Mouse (Mus musculus) heart, adult 9 months (tissue): ENCODE measurements around the gene Cenpb.
A peak's percentile ranks its signal among the peaks of the same experiment; 100 is the strongest.

Source experiments
- DNase-seq, 2 experiments: peaks; one replicate each; pipeline ENCODE4 v3.0.0; 2022; ENCODE audit warnings: low spot score in 2 of 2

Cenpb gene

DNA sequence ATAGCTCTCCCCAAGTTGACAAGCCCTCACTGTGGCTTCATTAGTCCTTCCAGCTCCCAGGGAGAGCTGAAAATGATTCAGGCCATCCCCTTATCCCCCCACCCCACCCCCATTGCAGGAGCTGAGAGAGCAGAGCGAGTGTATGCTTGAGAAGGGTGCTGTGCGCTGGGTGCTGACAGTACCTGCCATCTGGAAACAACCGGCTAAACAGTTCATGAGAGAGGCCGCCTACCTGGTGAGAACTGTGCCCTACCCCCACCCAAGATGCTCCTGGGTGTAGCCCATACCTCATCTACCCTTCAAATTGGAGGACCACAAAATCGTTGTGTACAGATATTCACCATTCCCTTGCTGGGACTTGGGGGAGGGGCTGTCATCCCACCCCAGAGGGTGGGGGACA lies 40.6 kb downstream of the Cenpb start:
- DNase-seq: no peak

- DNase-seq: no peak
These were observed 41.1 kb downstream of the Cenpb start for GRCm38 (mm10) chr2:131138760-131139159.

GRCm38 (mm10) chr2:131138296-131138695 lies 41.6 kb downstream of the Cenpb start:
- DNase-seq: no peak

GRCm38 (mm10) chr2:131135521-131136139 lies 44.2 kb downstream of the Cenpb start:
- no peak for DNase-seq

GRCm38 (mm10) chr2:131134826-131135400 lies 45.0 kb downstream of the Cenpb start:
- DNase-seq: no peak

DNA sequence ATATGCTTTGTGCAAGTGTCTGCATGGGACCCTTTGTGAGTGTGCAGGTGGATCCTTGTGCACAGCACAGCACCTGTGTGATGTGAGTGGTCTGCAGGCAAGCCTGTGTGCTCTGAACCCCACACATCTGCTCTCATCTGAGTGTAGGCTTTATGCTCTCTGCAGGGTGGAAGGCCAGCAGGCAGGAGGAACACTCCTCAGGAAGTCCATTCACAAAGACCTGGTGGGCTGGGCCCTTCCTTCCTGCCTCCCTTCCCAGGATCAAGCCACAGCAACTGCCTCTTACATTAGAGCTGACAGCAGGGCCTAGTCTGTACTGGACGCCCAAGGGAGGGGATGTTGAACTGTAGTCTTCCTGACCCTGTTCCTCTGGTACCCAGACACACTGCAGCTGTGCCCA lies 45.5 kb downstream of the Cenpb start:
- peak; percentile 73 to 87 for DNase-seq

GRCm38 (mm10) chr2:131132930-131133547 lies 46.8 kb downstream of the Cenpb start, which contains the start of gene Gm11037:
Gene Gm11037 (plus strand): TSS chr2:131133497.
- peak in 1 of 2 experiments; percentile 0 for DNase-seq

DNA sequence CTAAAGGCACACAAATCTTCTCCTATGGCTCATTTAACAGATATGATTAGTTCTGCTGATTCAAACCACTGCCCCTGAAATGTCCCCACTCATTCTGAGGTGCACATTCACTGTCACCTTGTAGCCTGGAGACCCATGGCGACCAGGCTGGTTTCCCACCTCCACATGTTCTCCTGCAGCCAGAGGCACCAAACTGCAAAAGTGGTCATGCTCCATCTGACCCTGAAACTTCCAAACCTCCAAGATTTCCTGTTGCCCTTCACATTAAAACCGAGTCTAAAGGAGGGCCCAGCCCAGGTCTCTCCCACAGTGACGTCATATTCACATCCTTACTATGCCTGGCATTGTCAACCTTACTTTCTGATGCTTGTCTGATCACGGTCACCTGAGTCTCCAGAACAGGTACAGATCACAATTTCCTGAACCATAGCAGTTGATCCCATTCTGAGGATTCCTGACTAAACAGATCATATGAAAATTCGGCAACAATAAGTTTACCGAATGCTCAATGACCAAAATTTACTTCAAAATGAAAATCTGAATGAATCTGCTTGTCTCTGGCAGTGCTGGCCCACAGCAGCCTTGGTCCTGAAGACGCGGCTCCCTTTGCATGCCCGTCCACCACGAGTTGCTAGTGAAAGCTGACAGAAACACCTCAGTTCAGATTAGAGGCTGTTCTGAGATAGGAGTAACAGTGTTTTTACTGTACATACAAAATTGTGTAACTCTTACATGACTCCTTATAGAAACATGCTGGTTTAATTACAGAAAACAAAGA lies 47.6 kb downstream of the Cenpb start:
- peak in 1 of 2 experiments; percentile 0 for DNase-seq

GRCm38 (mm10) chr2:131130849-131131248 lies 49.0 kb downstream of the Cenpb start:
- DNase-seq: no peak

- DNase-seq: peak in 1 of 2 experiments; percentile 63
These were observed 50.0 kb downstream of the Cenpb start for GRCm38 (mm10) chr2:131129836-131130235.

DNA sequence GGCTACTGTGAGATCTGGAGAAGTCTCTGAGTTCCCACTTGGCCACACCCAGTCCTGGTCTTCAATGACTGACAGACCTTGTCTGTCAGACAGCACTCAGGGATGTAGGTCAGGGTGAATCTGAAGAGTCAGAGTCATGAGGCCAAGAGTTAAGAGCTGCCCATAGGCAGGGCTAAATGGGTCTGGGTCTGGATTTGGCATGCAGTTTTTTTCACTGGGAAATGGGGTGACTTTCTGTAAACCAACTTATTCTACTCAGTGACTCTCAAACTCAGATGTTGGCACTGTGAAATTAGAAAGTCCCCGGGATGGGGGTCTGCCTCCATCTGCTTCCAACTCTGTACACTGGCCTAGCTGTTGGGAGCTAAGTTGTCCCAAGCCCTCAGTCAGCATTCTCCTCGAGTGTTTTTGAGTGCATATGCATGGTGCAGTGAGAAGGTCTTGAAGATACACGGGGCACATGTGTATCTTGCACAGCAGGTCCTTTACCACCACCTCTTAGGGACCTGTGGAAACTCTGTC lies 51.2 kb downstream of the Cenpb start:
- DNase-seq: peak in 1 of 2 experiments; percentile 1

GRCm38 (mm10) chr2:131128211-131128610 lies 51.7 kb downstream of the Cenpb start:
- DNase-seq: peak in 1 of 2 experiments; percentile 67

DNA sequence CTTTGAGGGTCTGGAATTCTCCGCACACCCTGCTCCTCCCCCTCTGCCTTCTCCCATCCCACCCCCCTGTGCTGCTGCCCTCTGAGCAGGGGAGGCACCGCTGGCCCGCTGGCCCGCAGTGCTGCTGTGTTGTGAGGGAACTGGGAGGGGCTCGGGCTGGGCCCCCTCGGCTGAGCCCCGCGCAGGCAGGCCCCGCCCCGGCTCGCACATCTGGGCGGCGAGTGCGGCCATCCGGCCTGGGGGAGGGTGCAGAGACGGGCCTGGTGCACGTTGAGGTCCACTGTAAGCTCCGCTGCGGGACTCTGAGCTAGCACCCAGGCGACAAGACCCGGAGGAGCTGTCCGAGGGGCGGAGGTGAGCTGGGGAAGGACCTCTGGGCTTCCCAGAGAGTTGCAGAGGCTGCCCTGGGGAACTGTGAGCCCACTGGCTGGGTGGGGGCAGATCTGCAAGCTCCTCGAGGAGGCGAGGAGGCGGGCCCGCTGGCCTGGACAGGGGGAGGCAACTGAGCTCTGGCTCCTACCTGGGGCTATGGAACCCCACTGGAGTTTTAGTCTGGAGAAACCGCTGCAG lies 52.6 kb downstream of the Cenpb start, which contains the start of gene Hspa12b:
Gene Hspa12b (plus strand): TSS at position 120 of the 570 bp plus-strand sequence.
- DNase-seq: peak; percentile 75 to 86

GRCm38 (mm10) chr2:131125964-131126815 lies 53.7 kb downstream of the Cenpb start:
- no peak for DNase-seq
